Mouse (Mus musculus): ENCODE measurements at regions not wholly inside any gene's neighbourhood (a gene's known extent, or its start where the extent isn't known, plus 50 kb on each side); places are given as distances from the start of the nearest gene placed in this dataset.

DNA sequence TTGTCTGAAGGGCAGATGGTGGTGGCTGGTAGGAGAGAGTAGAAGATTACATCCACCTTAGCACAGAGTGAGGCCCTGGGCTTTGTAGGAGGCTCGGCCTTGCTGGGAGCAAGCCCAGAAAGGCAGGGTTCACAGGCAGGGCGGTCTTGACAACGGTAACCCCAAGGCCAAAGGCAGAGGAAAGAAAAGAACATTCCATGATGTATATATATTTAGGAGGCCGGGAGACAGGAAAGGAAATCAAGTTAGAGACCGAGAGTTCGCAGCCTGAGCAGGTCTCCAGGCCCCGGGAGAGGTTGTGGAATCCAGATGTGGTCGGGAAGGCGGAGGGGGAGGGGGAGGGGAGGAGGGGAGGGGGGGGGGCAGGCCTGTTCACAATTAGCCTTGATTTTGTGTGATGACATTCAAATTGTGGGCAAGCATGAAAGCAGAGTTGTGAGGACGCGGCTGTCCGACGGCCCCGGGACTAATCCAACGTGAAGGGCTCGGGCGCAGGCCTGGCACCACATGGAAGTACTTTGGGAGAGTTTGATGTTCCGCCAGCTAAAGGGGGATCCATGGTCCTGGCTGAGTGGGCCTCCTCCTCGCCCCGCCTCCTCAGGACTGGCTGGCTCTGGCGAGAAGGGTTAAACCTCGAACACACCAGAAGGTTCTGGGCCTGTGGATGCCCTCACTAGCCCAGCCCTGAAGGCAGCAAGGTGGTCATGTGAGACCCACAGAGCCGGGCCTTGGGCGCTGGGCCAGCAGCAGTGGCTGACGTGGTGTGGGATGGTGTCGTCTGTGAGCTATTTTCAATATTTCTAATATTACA is 131.8 kb upstream of the Gm26897 start:
- no peak for DNase-seq (ENCODE audit: low read depth)

DNA sequence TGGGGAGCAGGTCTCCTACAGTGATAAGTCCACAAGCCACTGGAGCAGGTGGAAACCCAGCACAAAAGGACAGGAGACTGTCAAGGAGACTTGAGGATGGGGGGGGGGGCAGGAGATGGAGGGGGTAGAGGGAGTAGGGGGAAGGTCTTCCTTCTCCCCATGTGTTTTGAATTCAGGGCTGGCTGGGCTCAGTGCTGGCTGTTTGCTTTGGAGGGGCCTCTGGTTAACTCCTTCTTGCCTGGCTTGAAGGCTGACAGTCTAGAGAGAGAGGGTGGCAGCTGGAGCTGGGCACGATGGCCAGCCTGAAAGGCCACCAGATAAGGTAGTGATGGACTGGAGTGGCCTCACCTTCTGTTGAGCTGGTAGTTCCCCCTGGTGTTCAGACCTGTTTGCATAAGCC is 120.0 kb upstream of the Gm26897 start:
- DNase-seq (ENCODE audit: low read depth): no peak

DNA sequence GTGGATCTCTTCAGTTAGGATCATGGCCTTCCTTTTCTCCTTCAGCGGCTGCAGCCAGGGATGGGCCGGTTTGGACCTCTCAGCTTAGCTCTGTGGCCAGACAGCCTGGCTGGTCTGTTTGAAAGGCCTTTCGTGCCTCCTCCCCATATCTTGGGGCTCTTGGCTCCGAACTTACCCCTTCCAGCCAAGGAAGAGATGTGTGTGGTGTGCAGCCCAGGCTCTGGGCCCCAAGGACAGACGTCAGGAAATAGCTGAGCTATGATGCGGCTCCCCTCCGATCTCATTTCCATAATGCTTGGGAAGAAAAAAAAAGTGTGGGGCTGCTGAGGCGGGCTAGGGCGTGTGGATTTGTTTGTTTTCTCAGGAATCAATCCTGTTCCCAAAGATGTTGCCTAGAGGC is 113.8 kb upstream of the Gm26897 start:
- DNase-seq (ENCODE audit: low read depth): no peak

DNA sequence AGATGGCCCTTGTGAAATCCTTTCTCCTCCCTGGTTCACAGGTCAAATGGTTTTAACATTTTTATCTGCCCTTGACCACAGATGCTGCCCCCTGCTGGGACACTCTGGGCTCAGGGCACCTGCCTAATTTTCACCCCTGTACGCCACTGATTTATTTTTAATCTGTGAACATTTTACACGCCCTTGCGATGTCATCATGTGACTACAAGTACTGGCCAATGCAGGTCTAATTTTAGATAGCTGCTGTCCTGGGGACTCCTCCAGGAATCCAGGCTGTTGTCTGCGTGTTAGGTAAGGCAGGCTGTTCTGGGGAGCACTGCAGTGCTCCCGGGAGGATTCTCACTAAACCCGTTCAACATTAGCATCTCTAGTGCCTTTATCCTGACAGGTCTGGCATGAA is 113.1 kb upstream of the Gm26897 start:
- no peak for DNase-seq (ENCODE audit: low read depth)

DNA sequence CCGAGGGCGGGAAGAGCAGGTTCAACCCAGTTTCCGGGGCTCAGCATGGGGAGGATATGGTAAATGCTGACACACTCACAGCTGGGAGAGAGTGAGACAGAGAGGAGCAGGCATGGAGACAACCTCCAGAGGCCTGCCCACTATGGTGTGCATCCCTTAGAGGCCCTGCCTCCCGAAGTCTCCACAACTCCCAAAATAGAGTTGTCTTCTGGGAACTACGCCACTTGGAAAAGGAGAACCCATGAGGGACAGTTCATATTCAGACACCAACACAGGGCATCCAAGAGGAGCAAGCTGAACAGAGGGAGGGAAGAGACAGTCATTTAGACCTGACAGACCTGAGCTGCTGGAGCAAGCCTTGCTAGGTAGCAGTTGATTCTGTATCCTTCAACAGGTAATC is 111.2 kb upstream of the Gm26897 start:
- DNase-seq (ENCODE audit: low read depth): no peak

DNA sequence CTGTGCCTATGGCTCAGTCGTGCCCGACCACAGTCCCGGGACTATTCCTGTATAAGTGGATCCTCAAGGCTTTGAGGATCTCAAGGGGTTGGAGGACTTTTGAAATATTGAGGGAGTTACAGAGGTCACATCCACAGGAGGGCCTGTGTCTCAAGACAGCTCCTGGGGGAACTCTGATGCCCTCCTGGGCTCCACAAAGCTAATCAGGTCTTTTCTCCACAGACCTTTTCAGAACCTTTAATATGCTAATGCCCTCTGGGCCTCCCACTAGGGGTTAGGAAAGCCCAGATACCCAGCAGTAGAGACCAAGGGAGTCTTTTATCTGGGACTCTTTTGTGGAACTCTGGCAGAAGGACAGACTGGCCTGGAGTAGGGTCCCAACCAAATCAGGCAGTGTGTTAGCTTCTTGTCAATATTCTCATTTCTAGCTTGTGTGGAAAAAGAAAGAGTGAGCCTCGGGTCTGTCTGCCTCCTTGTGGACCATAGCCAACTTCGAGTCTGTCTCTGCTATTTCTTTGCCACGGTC is 107.4 kb upstream of the Gm26897 start:
- DNase-seq (ENCODE audit: low read depth): no peak

DNA sequence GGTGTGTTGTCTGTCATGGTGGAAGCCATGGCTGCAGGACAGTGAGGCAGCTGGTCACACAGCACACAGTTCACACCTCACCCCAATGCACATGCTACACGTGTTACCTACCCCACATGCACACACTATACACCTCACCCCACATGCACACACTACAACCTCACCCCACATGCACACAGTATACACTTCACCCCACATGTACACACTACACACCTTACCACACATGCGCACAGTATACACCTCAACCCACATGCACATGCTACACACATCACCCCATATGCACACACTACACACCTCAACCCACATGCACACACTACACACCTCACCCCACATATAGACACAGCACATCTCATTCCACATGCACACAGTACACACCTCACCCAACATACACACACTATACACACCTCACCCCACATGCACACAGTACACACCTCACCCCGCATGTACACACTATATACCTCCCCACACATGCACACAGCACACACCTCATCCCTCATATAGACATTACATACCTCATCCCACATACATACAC is 103.3 kb upstream of the Gm26897 start:
- DNase-seq (ENCODE audit: low read depth): no peak

DNA sequence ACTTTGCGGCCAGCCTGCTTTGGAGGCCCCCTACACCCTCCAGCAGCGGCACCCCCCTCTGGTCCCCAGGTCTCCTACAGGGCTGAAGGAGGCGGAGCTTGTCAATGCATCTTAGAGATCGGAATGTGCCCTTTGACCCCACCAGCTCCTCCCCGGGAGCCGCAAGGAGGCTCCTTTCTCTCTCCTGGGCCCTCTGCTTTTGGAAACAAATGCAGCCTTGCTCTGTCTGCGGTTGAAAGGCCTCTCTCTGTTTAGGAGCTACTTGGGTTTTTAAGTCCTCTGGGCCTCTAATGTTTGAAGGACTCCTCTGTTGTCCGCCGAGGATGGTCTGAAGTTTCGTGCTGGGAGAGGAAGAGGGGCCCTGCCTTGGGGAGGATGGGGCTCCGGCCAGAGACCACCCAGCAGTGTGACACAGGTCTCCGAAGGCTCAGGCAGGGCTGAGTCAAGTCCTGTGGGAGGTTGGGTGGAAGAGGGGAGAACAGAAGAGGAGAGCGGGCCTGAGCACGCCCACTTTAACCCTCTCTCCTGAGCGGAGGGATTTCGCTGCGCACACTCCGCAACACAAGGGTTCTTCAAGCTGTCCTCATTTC is 102.1 kb upstream of the Gm26897 start:
- no peak for DNase-seq (ENCODE audit: low read depth)

DNA sequence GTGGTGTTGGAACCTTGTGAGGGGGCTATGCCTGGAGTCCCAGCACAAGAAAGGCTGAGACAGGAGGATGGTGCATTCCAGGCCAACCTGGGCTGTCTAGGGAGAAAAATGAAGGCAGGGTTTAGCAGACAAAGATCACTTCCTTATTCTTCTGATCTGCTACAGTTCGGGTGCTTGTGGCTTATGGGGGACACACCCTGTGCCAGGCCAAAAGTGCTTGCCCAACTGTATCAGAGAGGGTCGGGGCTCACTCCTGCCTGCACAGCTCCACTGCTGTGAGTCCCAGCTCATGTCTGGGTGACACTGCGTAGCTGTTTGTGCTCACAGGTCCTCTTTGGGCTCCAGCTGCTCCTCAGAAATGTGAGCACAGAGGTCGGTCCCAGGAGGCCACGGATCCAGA is 98.6 kb upstream of the Gm26897 start:
- DNase-seq (ENCODE audit: low read depth): no peak

DNA sequence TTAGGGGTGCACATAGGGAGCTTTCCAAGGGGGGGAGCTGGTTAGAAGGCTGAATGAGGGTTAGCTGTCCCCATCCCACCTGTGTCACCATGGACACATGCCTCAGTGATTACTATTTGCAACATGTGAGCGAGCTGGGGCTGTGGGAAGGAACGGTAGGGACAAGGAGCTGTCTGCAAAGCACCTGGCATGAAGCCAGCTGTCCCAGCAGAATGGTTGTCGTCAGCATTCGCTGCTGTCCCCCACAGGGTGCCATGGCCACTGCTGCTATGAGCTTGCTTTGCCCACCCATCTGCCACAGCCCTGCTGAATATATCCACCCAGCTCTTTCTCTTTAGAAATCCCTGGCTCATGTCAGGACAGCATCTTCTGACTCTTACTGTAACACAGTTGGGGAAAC is 96.8 kb upstream of the Gm26897 start:
- DNase-seq (ENCODE audit: low read depth): no peak

DNA sequence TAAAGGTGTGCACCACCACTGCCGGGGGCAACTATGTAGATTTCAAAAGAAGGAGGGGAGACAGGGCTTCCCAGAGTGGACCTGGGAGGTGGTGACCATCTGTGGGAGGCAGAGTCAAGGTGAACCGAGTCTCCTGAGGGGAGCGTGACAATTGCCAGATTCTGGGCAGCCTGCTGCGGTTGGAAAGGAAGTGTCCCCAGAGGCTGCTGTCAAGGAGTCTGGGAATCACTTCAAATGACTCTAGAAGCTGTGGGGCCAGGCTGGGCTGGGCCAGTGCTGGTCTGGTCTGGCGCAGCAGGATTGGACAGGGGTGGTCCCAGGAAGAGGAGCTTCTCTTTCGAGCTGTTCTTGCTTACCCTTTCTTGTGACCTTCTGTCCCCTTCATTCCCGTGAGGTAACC is 95.4 kb upstream of the Gm26897 start:
- DNase-seq (ENCODE audit: low read depth): no peak

DNA sequence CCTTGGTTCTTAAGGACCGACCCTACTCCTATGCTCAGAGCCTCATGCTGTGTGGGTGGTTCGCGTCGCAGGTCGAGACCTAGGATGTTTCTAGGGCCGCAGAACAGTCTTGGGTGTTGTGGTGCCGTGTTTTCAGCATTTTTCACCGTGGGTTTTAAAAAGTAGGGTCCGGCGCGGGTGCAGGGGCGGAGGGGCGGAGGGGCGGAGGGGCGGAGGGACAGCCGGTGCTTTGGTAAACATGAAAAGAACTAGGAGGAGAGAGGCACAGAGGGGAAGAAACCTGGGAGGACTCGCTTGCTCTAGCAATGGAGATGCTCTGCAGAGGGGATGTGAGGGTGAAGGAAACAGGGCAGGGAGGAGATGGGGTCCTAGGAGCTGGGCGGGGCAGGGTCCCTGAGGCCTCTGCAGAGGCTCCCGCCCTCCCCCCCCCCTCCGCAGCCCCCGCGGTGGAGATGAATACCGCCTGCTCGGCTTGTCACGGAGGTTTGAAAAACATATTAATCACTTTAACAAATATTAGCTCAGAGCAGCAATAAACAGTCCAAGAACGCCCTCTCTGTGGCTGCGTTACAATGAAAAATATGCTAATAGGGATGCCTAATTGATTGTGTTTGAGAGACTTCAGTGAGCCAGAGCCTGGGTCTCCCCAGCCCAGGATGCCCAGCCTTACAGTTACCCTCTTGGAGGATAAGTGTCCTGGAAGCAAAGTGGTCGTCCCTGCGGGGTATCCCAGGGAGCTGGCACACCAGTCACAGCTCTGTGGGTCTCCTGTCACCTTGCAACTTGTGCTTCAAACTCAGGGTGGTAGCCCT is 94.0 kb upstream of the Gm26897 start:
- DNase-seq (ENCODE audit: low read depth): no peak

DNA sequence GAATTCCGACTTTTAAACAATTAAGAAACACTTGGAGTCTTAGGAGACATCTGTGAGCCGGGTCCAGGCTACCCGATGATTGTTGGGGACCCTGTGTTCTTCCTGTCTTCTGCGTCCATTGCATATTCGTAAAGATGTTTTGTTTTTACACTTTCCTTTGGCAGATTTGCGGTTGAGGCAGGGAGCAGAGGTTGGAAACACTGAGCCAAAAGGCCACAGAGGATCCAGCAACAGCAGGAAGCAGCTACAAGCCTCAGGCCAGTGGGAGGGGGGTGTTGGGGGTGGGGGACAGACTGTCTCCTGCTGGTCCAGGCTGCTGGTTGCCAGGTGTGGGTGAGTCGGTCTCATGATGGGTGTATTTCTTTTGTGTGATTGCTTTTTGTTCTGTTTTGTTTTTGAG is 92.7 kb upstream of the Gm26897 start:
- no peak for DNase-seq (ENCODE audit: low read depth)

DNA sequence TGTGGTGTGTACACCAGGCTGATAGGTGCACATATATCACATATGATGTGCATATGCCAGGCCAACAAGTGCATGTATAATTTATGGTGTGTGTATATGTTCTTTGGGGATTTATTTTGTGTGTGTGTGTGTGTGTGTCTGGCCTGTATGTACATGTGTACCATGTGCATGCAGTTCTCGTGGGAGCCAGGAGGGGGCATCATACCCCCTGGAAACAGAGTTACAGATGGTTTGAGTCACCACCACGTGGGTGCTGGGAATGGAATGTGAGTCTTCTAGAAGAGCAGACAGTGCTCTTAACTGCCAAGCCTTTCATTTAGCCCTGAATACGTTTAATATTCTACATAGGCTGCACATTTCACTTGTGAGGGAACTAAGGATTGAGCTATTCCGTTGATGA is 92.0 kb upstream of the Gm26897 start:
- DNase-seq (ENCODE audit: low read depth): no peak

DNA sequence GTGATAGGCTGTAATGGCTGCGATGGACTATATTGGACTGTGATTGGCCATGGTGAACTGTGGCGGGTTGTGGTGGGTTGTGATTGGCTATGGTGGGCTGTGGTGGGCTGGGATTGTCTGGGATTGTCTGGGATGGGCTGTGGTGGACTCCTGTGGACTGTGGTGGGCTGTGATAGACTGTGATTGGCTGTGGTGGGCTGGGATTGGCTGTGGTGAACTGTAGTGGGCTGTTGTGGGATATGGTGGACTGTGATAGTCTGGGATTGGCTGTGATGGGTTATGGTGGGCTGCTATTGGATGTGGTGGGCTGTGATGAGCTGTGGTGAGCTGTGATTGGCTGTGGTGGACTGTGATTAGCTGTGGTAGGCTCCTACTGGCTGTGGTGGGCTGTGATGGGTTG is 89.6 kb upstream of the Gm26897 start:
- DNase-seq (ENCODE audit: low read depth): no peak

DNA sequence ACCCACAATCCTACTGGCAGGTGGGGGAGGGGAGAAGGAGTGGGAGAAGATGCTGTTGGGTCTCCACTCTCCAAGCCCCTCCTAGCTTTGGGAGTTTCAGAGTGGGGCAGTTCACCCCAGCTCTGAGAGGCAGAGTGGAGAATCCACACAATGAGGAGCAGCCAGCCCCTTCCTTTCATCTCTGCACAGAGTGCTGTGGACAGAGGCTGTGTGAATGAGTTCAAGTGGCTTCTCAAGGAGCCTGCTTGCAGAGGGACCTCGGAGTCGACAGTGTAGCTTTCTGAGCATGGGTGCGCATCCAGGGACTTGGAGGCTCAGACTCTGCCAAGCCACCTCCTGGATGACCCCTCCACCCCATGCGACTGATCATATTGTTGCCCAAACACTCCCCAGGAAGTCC is 88.9 kb upstream of the Gm26897 start:
- no peak for DNase-seq (ENCODE audit: low read depth)

DNA sequence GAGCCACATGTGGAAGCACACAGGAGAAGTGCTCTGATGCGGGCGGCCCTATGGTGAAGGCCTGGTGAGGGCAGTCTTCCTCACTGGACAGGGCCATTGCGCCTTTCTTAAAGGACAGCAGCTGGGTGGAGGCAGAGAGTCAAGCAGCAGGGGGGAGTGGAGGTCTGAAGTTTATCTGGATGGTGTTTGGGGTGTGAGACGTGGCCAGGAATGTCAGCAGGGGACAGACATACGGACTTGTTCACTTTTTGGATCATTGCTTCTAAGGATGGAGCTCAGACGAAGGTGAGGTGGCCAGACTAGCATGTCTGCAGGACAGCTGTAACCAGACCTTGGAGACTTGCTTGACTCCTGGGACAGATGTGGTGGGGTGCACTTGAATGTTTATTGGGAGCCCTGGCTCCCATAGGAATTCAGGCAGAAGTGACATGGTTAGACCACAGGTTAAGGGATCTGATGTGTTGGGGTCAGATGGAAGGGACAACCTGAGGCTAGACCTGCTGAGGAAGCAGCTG is 86.0 kb upstream of the Gm26897 start:
- DNase-seq (ENCODE audit: low read depth): no peak

DNA sequence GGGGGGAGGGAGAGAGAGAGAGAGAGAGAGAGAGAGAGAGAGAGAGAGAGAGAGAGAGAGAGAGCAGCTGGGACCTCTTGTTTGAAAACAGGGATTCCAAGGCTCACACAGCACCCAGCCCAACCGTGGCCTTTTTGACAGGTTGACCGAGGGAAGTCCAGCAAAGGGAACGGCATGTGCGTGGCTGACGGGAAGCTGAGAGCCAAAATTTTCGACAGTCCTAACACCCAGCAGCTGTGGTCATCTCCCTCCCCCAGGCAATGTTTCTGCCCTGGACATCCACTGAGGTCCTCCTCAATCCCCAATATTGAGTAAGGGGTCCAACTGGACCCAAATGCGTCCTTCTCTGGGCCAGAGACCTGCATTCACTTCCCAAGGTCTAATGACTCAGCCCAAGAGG is 85.2 kb upstream of the Gm26897 start:
- no peak for DNase-seq (ENCODE audit: low read depth)

DNA sequence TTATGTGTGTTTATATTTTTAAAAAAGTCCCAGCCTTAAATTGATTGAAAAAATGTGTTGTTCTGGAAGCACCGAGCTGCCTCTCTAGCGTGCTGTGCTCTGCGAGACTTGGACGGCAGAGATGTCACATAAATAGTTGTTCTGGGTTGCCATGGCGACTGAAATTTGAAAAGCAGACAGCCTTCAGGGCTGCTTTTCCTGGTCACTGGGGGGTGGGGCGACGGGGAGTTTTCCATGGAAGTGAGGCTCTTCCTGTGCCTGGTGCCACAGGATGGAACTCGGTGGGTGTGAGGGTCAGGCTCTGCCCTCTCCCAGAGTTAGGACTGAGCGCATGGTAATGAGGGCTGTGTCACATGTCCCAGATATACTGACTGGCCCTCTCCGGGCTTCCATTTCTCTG is 84.7 kb upstream of the Gm26897 start:
- no peak for DNase-seq (ENCODE audit: low read depth)

DNA sequence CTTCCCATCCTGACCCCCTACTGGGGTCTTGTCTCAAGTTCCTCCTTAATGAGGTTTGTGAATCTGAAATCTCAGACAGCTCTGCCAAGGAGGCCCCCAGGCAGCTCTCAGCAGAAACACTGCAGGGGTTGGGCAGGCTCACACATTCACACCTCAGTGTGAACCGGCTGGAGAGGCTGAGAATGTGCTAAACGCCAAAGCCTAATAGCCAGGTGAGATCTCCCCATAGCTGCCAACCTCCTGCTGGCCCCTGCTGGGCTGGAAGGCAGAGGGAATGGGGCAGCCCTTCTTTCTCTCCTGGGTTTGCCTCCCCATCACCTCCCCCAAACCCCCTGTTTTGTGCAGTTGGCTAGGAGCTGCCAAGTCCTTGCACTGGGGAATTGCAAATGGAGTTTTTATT is 81.3 kb upstream of the Gm26897 start:
- no peak for DNase-seq (ENCODE audit: low read depth)

DNA sequence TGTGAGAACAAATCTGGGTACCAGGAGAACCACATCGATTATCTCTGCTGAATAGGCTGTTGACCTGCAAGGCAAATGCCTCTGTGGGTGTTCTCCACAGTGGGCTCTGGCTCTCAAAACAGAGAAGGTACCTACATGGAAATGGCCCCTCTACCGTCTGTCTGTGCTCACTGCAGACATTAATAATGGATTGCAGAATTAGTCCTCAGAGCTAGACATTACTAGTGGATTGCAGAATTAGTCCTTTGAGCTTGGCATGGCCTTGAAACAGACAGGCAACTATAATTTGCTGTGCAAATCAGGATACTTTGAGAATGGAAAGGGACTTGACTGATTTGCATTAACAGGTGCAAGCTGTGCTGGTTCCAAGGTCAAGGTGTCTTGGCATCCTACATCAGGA is 77.3 kb upstream of the Gm26897 start:
- no peak for DNase-seq (ENCODE audit: low read depth)

DNA sequence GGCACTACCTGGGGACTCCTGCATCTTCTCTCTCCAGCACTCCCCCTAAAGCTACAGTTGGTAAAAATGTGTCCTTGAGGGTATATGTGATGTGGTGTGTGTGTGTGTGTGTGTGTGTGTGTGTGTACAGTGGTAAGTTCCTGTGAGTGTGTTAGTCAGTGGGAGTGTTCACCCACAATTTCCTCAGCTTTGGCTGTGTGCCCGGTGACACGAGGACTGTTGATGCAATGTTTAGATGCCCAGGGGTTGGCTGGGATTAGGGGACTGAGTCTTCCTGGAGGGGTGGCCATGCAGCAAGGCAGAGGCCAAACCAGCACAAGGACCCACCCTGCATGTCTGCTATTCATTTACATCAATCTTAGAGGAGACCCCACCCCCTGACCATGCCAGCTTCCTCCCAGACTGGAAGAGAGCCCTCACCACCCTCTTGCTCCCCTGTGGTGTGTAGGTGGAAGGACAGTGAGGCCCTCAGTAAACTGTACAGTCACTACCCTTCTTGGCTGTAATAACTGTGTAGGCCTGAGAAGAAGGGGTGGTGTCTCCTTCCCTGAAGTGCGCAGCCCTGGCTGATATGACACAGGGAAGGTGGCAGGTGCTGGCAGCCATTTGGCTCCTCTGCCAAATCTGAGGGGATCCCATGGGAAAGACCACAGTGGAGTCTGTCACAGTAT is 75.8 kb upstream of the Gm26897 start:
- peak; percentile 91 for DNase-seq (ENCODE audit: low read depth)
